Mouse (Mus musculus) G1E (cell line): ENCODE data around the gene Slc43a3.

Source experiments
- CTCF ChIP-seq: IDR thresholded peaks from 2 replicates; pipeline ENCODE4 v1.5.1; 2012; ENCODE audit warnings: low read depth, low read length, inconsistent platforms, mixed read lengths
- GATA1 ChIP-seq: IDR thresholded peaks from 2 replicates; pipeline ENCODE4 v1.6.1; 2012; ENCODE audit warnings: borderline replicate concordance, low read length, inconsistent platforms, mixed read lengths
- GATA2 ChIP-seq: IDR thresholded peaks from 2 replicates; pipeline ENCODE4 v1.6.1; 2012; ENCODE audit warnings: low read depth, low read length, inconsistent platforms, borderline replicate concordance
- POLR2AphosphoS5 ChIP-seq: IDR thresholded peaks from 2 replicates; pipeline ENCODE4 v1.6.1; 2012; ENCODE audit warnings: low read depth, low read length, inconsistent platforms; ENCODE audit not compliant: insufficient replicate concordance
- TAL1 ChIP-seq: conservative IDR thresholded peaks from 2 replicates; pipeline ENCODE4 v1.6.1; 2012; ENCODE audit warnings: low read depth, low read length, inconsistent platforms, mixed read lengths

DNA sequence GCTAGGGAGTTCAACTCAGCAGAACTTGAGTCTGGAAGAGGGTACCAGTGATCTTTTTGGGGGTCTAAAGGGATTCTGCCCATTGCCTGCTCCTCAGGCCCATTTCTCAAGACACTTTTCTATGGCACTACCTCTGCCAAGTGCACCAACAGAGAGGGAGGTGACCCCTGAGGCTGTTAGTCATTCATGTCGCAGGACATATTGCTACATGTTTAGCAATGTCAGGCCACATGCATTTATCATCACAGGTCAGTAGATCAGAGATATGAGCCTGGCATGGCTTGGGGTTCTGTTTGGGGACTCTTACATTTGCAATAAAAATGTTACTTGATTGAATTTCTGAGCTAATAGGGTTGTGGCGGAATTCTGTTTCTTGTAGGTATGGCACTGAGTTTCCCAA lies 39.2 kb downstream of the Slc43a3 start:
- no peak for TF ChIP-seq CTCF
- TF ChIP-seq POLR2AphosphoS5 = no peak
- TF ChIP-seq GATA1 = no peak
- no peak for TF ChIP-seq GATA2
- no peak for TF ChIP-seq TAL1
